Mouse (Mus musculus): ENCODE measurements around the gene Abi3bp.

DNA sequence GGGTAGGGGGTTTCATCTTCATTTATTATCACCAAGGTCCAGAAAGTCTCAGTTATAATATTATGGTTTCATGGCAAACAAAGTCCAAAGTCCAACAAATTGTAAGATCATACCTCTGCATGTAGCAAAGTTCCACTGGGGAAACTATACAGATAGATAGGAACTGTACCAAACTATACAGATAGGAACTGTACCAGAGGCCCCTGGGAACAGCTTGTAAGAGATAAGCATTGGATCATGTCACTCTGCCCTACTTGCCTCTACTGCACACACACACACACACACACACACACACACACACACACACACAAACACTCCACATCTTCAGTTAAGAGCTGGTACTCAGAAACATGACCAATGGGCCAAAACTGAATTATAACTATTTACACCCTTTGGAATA lies 241.4 kb downstream of the Abi3bp start:
- TF ChIP-seq EP300 (IDR thresholded peaks at IDR 0.05; ENCODE audit: low read depth) (no peak), CTCF (IDR thresholded peaks at IDR 0.05; ENCODE audit: low read depth) (no peak)
